Mouse (Mus musculus): ENCODE data around the gene Mapk1.

DNA sequence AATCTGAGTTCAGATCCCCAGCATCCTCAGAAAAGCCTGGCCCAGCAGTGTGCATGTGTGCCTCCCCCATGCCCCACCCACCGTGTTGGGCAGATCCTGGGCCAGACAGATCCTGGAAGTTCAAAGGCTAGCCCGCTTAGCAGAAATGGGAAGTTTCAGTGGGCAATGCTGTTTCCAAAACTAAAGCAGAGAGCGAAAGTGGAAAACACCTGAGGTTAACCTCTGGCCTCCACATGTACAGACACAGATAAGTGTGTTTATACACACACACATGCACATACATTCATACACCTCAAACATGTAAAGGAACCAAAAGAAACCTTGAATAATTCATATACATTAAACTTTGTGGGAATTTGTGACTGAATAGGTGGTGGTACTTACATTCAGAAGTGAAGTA, 5.1 kb upstream of the Mapk1 start:
- TF ChIP-seq CTCF (IDR thresholded peaks at IDR 0.05; ENCODE audit: insufficient read depth, low read depth, low read length) (no peak), POLR2A (IDR thresholded peaks at IDR 0.05; ENCODE audit: insufficient read depth, low read depth, low read length) (no peak)

All from olfactory bulb, adult 2 months (tissue).